Mouse (Mus musculus) erythroblast, embryonic 14.5 days (primary cell): ENCODE data around the gene Il1rl2.

ENCODE experiments used
- GATA1 ChIP-seq: IDR thresholded peaks from 2 replicates; pipeline ENCODE4 v1.6.1; 2012; ENCODE audit warnings: low read length, inconsistent platforms, mixed read lengths
- TAL1 ChIP-seq: IDR thresholded peaks from 3 replicates; pipeline ENCODE4 v1.6.1; 2012; ENCODE audit warnings: low read length, inconsistent platforms, mixed read lengths

DNA sequence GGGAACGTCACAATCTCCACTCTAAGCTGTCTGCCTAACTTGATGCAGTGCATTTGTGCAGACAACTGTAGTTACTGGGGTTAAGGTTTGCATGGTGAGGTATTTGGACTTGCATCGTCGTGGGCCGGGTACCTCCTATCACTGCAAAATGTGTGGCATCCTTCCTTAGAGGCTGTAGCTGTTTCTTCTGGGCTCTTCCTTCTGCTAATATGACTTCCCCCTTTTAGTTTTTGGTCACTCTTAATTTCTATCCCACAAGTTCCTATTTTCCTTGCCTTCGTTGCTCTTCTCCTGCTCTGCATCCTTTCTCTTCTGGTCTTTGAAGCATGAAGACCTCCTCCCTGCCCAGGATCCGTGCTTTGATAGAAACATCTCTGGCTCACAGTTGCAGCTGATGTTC lies 68.1 kb downstream of the Il1rl2 start:
- no peak for TF ChIP-seq GATA1
- TF ChIP-seq TAL1: no peak
